Mouse (Mus musculus): ENCODE measurements around the gene Hsp90aa1.
"Not testable (repeated sequence)": the region's sequence is repeated elsewhere in the genome, so short reads cannot be mapped to it uniquely, and the experiment has no call there.

- TF ChIP-seq CTCF (IDR thresholded peaks at IDR 0.05; ENCODE audit: low read depth, low read length); POLR2A (IDR thresholded peaks at IDR 0.05; ENCODE audit: borderline replicate concordance, low read depth, low read length): not testable (repeated sequence)
Measured at GRCm38 (mm10) chr12:110705419-110705818, 2.9 kb upstream of the Hsp90aa1 start.
